Mouse (Mus musculus) CH12F3 (cell line): ENCODE data around the gene Qrsl1.
"Not testable (repeated sequence)": the region's sequence is repeated elsewhere in the genome, so short reads cannot be mapped to it uniquely, and the experiment has no call there.

Experiments
- in situ Hi-C: fragments of 300-500 bp; cut with MboI; formaldehyde crosslinking; loops from 2 replicates; pipeline ENCODE4 v1.14.3; 2020; ENCODE audit warnings: low sequenced_read_pairs

The Qrsl1 gene

DNA sequence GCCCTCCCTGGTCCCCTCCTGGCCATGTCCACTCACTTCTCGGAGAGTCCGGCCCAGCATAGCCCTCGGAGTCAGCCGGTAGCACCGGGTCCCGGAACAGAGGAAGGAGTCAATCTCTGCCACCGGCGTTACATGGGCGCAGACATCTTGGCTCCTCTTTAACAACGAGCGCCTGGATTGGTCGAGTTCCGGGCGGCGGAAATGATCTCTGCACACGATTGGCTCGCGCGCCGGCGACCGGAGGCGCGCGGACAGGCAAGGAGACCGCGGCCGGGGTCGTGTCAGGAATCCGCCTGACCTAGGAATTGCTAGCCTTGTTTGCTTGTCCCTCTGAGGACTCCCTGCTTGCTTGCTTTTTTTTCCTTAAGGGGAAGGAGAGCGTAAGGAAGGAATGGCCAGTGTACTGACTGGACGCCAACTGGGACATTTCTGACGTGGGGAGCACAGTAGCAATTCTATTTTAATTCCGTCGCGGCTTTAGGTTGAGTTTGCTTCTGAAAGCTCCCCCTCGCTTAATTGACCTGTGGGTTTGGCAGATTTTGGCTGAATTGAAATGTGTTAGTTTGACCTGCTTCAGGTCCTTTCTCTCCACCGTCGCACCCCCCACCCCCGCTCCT, at the start of gene Qrsl1, which contains the start of gene Rtn4ip1:
Gene Qrsl1 (minus strand): TSS at position 168 of the 617 bp plus-strand sequence.
Gene Rtn4ip1 (plus strand): TSS at position 230 of the 617 bp plus-strand sequence.
- in situ Hi-C loops = no loop called here

DNA sequence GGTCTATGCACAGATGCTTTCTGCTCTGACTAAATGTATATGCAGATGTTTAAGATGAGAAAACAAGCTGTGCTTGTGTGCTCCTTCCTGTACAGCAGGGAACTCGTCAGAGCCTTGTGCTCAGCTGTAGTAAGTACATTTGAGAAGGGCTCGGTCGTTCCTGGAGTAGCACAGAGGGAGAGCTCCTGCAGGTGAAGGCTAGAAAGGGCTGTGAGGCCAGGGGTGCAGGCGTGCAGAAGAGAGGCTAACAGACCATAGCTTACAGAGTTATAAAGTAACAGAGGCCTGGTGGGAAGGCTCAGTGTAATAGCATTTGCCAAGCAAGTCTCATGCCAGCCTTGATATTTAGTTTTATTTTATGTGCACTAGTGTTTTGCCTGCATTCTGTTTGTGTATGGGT, 43.9 kb upstream of the Qrsl1 start:
- in situ Hi-C loops = no loop called here

GRCm38 (mm10) chr10:43943736-43944135, 42.2 kb upstream of the Qrsl1 start:
- in situ Hi-C loops = no loop called here

GRCm38 (mm10) chr10:43939136-43939662, 37.7 kb upstream of the Qrsl1 start:
- in situ Hi-C loops = no loop called here

GRCm38 (mm10) chr10:43928596-43928995, 27.1 kb upstream of the Qrsl1 start:
- in situ Hi-C loops = no loop called here

DNA sequence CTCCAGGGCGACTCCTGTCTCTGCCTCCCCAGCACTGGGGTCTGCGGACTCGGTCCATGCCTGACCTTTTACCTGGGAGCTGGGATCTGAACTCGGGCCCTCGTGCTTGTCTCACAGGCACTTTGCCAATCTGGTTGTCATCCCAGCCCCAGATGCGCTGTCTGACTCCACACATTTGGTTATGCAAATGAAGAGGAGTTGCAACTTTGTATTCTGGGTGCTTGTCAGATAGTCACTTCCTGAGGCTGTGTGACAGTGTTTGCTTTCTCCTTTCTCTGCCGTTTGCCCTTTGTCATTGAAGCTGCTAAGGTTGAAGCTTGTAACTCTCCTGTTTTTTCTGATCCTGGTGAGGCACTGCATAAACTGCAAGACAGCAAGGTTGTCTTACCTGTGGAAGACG, 26.2 kb upstream of the Qrsl1 start:
- in situ Hi-C loops = no loop called here

- in situ Hi-C loops = not testable (repeated sequence)
These were observed 24.2 kb upstream of the Qrsl1 start for GRCm38 (mm10) chr10:43925776-43926175.

DNA sequence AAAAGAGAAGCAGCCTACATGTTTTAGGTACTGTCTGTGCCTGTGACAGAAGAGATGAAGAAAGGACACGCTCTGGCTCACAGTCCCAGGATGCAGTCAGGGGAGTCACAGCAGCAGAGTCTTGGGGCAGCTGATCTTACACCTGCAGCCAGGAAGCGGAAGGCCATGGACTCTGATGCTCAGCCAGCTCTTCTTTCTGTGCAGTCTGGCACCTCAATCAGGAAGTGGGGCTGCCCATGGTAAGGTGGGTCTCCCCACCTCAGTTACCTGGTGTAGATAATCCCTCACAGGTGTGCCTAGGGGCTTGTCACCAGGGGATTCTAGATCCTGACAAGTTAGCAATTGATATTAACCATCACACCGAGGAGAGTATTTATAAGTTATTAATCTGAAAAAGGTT, 21.6 kb upstream of the Qrsl1 start:
- in situ Hi-C loops = no loop called here

- in situ Hi-C loops = loop anchor here (10.0 kb wide), 2 partner anchors 174 to 344 kb away; partner anchors contain the start of gene Cd24a
These were observed 17.4 kb upstream of the Qrsl1 start for GRCm38 (mm10) chr10:43918696-43919608.

DNA sequence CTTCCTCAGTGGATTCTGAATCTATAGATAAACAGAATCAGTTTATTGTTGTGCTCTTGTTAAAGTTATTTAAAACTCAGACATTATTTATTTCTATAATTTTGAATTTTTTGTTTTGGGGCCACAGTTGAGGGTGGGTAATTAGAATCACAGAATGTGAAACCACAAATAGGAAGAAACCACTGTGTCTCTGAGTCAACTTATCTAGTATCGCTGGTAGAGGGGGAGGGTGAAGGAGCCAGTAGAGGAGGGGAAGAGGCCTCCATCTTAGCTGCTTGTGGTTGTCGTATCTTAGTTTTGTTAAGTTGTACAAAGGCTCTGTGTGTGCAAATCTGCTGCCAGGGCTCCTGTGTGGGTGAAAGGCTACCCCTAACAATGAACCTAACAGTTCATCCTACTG, 15.2 kb upstream of the Qrsl1 start:
- in situ Hi-C loops = loop anchor here (10.0 kb wide), 2 partner anchors 172 to 342 kb away; partner anchors contain the start of gene Cd24a

DNA sequence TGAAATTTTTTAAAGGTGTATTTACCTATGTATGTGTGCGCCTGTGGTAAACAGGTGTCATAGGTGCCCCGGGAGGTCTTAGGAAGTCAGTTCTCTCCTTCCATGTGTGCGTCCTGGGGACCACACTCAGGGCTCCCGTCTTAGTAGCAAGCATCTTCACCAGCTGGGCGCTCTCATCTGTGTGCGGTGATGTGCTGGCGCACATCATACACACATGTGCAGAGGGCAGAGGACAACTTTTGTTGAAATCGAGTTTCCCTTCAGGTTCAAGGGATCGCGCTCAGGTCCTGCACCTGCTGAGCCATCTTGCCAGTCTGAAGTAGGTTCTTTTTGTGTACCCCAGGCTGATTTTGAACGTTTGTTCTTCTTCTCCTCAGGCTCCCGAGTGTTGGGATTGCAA, 14.6 kb upstream of the Qrsl1 start:
- in situ Hi-C loops = loop anchor here (10.0 kb wide), 2 partner anchors 171 to 341 kb away; partner anchors contain the start of gene Cd24a

GRCm38 (mm10) chr10:43912236-43912635, 10.7 kb upstream of the Qrsl1 start:
- in situ Hi-C loops = loop anchor here (10.0 kb wide), 2 partner anchors 167 to 337 kb away; partner anchors contain the start of gene Cd24a

DNA sequence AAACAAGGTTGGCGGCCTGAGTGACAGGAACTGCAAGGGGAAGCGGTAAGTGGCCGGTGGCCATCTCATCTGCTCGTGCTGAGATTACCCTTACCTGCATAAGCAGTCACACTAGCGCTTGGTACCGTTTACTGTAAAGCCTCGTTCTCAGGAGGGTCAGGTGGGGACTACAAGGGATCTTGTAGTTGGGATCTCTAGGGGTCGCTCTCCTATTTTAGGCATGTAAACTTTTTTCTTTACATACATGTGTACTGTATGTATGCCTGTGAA, 9.3 kb upstream of the Qrsl1 start:
- in situ Hi-C loops = loop anchor here (10.0 kb wide), 2 partner anchors 166 to 336 kb away; partner anchors contain the start of gene Cd24a

DNA sequence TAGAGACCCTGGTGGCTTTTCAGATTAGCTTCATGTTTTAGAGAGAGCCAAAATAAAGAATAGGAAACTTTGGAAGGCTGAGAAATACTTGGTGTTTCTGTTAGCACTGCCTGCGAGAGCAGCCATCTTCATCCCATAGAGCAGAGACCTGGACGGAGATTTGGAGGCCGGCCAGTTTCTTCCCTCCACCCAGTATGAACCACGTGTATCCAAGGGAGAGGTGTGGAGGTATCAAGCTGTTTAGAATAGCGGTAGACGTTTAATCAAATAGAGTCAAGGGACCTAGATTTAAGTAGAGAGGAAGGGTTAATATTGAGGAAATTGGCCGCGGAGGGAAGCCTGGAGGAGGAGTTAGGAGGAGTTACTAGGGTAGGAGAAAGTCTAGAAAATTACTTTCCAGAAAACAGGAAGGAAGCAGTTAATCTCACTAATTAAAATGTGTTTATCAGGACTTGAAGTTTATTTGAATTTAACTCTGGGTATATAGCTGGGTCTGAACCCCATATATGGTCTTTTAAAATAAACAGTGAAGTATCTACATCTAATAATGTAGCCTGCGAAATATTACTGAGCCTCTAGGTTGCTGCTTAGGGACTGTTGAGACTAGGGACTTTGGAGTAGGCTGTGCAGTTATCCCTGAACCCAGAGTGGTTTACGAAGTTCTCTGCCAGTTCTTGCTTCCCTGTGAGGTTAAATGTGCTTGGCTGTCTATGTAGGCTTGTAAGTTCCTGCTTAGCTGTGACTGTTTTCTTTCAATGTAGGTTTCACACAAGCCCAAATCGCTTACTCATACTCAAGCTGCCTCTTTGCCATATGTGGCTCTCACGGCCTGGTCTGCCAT, 8.7 kb upstream of the Qrsl1 start:
- in situ Hi-C loops = loop anchor here (10.0 kb wide), 2 partner anchors 165 to 335 kb away; partner anchors contain the start of gene Cd24a

DNA sequence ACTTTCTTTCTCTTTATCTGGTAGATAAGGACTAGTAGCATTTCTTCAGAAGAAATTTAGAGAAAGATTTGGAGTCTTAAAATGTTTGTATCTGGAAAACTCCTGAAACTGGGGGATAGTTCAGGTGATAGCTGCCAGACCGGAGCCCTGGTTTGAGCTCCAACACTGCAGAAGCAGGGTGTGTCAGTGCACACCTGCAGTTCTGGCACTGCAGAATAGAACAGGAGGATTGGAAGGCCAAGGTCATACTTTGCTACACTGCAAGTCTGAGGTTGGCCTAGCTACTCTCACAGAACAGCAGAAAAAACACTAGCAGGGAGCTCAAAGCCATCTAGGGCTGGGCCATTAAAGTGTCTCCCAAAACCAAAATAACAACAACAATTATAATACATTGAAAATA, 3.0 kb upstream of the Qrsl1 start:
- in situ Hi-C loops = no loop called here

DNA sequence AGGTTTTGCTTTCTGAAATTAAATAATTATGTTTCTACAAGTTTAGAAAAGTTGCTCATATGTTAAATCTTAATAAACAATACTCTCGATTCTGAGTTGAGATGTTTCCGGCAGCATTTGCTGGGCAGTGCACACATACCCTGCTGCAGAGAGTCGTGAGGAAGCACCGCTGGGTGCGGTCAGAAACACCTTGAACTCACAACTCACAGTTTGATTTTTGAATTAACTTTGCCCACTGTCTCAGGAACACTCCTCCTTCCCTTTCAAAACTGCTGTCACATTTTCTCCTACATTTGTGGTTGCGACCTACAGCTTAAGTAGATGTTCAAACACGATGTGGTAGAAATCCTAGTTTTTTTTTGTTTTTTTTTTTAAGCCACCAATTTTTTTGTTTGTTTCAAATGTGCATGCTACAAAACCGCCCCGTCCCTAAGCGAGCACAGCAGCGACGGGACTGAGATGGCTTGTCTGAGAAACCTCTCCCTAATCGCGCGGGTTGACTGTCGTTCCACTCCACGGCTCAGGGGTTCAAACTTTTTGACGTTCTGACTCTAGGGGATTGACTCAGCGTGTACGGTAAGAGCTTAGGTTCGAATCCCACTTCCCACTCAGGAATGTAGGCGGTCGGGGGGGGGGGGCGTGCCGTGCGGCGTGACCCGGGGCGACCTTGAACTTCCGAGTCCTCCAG, 518 bp downstream of the Qrsl1 start:
- in situ Hi-C loops = no loop called here

GRCm38 (mm10) chr10:43898276-43898675, 3.3 kb downstream of the Qrsl1 start:
- in situ Hi-C loops = no loop called here

DNA sequence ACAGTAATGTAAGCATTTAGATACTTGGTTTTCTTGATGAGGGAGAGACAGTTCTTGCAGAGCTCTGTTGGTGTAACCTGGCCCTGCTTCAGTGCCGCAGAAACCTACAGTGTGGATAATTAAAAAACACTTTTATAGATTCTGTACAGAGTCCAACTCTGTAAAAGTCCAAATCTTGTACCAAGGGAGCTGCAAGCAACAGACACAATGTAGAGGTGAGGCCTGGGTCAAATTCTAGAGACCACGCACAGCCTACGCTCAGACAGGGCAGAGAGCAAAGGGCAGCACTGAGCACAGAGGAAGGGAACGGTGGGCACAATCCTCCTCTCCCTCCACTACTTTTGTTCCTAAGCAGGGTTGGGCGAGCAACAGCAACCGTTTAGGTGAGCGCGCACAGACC, 5.5 kb downstream of the Qrsl1 start:
- in situ Hi-C loops = no loop called here

GRCm38 (mm10) chr10:43892971-43893370, 8.6 kb downstream of the Qrsl1 start:
- in situ Hi-C loops = no loop called here

DNA sequence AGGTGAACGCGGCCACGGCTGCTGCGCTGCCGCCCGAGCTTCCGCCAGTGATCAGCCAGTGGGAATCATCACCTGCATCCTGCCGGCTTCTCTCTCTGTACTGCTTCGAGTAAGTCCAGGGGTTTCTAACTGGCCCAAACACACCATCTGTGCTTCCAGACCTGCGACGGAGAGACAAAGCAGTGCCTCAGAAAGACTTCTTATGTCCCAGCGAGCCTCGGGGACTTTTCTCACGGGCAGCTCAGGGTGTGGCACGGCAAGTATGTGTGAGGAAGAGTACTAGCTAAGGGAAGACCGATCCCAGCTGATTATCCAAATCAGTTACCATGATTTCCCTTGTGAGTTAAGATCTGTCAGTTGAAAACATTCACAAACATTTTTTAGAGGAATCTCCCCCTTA, 12.6 kb downstream of the Qrsl1 start:
- in situ Hi-C loops = no loop called here
